Mouse (Mus musculus) MEL (cell line): Measurements from ENCODE around the gene Pradc1.

Source experiments
- CTCF ChIP-seq, 3 experiments: IDR thresholded peaks in 2 of 3; conservative IDR thresholded peaks in 1 of 3; 2 replicates each; pipeline ENCODE4 v1.5.1; 2011 to 2012; ENCODE audit warnings: low read length in 3 of 3, low read depth in 2 of 3, mild to moderate bottlenecking in 2 of 3, improper control_type of control experiment in 1 of 3, inconsistent platforms in 1 of 3, mixed read lengths in 1 of 3, moderate library complexity in 1 of 3; ENCODE audit not compliant: control insufficient read depth in 1 of 3, insufficient read depth in 1 of 3, poor library complexity in 1 of 3, severe bottlenecking in 1 of 3
- GATA1 ChIP-seq: IDR thresholded peaks from 2 replicates; pipeline ENCODE4 v1.6.1; 2011; ENCODE audit warnings: low read depth, low read length, improper control_type of control experiment
- JUND ChIP-seq: IDR thresholded peaks from 2 replicates; pipeline ENCODE4 v1.6.1; 2011; ENCODE audit warnings: low read depth, mild to moderate bottlenecking, improper control_type of control experiment, low read length
- MAX ChIP-seq: IDR thresholded peaks from 2 replicates; pipeline ENCODE4 v1.6.1; 2011; ENCODE audit warnings: low read length, improper control_type of control experiment
- POLR2AphosphoS2 ChIP-seq: IDR thresholded peaks from 2 replicates; pipeline ENCODE4 v1.6.1; 2011; ENCODE audit warnings: low read length, improper control_type of control experiment
- TAL1 ChIP-seq: IDR thresholded peaks from 2 replicates; pipeline ENCODE4 v1.6.1; 2012; ENCODE audit warnings: mild to moderate bottlenecking, inconsistent platforms, low read length, moderate library complexity, mixed read lengths
- TCF12 ChIP-seq: IDR thresholded peaks from 2 replicates; pipeline ENCODE4 v1.6.1; 2014; ENCODE audit warnings: low read depth, mild to moderate bottlenecking, inconsistent platforms, low read length, improper control_type of control experiment, moderate library complexity

DNA sequence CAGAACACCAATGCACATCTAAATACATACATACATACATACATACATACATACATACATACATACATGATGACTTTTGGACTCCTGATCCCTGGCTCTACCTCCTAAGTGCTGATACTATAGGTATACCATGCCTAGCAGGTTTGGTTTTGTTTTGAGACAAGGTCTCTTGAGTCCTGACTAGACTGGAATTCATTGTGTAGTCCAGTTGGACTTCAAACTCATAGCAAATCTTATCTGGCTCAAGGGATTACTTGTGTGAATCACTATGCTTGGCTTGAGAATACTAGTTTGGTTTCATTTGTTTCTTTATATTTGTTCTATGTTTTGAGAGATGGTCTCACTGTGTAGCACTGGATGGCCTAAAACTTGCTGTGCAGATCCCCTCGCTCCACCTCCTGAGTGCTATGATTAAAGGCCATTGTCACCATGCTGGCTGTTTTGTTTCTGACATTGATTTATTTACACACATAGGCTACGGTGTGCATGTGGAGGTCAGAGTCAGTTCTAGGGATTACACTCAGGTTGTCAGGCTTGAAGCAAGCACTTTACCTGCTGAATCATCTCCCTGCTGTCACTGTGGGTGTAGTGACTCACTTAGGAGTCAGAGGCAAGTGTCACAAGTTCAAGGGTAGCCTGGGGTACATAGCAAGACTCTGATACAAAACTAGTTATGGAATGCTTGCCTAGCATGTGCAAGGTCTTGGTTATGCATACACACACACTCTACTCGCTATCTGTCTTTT, 8.1 kb downstream of the Pradc1 start:
- TF ChIP-seq POLR2AphosphoS2 (no peak), CTCF (IDR thresholded peaks at IDR 0.05 in 2 of 3, conservative IDR thresholded peaks at IDR 0.05 in 1 of 3; ENCODE audit: control insufficient read depth in 1 of 3, insufficient read depth in 1 of 3, low read depth in 2 of 3, low read length in 3 of 3, poor library complexity in 1 of 3, severe bottlenecking in 1 of 3) (no peak), MAX (no peak), JUND (no peak), GATA1 (no peak), TCF12 (no peak), TAL1 (no peak)
